Mouse (Mus musculus) lung, adult 2 months (tissue): ENCODE results near the gene Heg1.

Experiments used
- CTCF ChIP-seq: fragments of 200-500 bp; IDR thresholded peaks from 2 replicates; pipeline ENCODE4 v1.5.1; 2011; ENCODE audit warnings: mild to moderate bottlenecking, low read length, control low read depth; ENCODE audit not compliant: insufficient read depth
- POLR2A ChIP-seq: fragments of 200-500 bp; IDR thresholded peaks from 2 replicates; pipeline ENCODE4 v1.6.1; 2011; ENCODE audit warnings: low read depth, mild to moderate bottlenecking, control low read depth, low read length, borderline replicate concordance; ENCODE audit errors: extremely low read depth

- TF ChIP-seq CTCF (no peak), POLR2A (no peak)
Measured at GRCm38 (mm10) chr16:33774972-33775371, 90.8 kb downstream of the Heg1 start.
